Mouse (Mus musculus): Measurements from ENCODE around the gene Msgn1. TPM values are rescaled to one million over a fixed set of nuclear protein-coding genes. Genes with fewer than 3 reads are reported as not detected.

Msgn1 gene
- polyA plus RNA-seq (2014; fragmentation: Illumina TruSeq; extraction: RNeasy Lipid Tissue Mini Kit (QIAGEN cat#74804); ENCODE audit: low read depth, low replicate concordance) = not detected

DNA sequence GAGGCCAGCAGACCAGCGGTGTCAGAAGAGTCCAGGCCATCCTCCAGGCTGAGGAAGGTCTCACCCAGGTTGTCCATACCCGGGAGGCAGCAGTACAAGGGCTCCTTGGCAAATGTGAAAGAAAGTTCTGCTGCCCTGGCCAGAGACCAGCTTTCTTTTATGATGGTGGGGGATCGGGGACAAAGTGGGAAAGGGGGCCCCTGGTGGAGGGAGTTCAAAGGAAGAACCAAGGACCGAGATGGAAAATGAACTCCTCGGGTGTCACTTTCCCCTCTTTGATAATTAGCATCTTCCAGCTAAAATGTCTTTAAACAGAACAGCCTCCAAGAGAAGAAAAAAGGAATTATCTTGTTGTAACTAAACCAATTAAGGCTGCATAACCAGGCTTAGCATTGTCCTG is at the start of gene Msgn1:
TSS of gene Msgn1 (minus strand) at position 101 of the 400 bp plus-strand sequence.

Other genes starting within 250 kb of the Msgn1 start
- not detected for gene Kcns3, start 57.9 kb downstream of the Msgn1 start, polyA plus RNA-seq (2014; fragmentation: Illumina TruSeq; extraction: RNeasy Lipid Tissue Mini Kit (QIAGEN cat#74804); ENCODE audit: low read depth, low replicate concordance)
- 12.2 TPM for gene Gen1, start 56.8 kb upstream of the Msgn1 start, polyA plus RNA-seq (2014; fragmentation: Illumina TruSeq; extraction: RNeasy Lipid Tissue Mini Kit (QIAGEN cat#74804); ENCODE audit: low read depth, low replicate concordance)
- 256 TPM for gene Smc6, start 56.9 kb upstream of the Msgn1 start, polyA plus RNA-seq (2014; fragmentation: Illumina TruSeq; extraction: RNeasy Lipid Tissue Mini Kit (QIAGEN cat#74804); ENCODE audit: low read depth, low replicate concordance)
- not detected for gene Vsnl1, start 227.6 kb upstream of the Msgn1 start, polyA plus RNA-seq (2014; fragmentation: Illumina TruSeq; extraction: RNeasy Lipid Tissue Mini Kit (QIAGEN cat#74804); ENCODE audit: low read depth, low replicate concordance)
- 22.1 TPM for gene Rad51ap2, start 247.1 kb upstream of the Msgn1 start, polyA plus RNA-seq (2014; fragmentation: Illumina TruSeq; extraction: RNeasy Lipid Tissue Mini Kit (QIAGEN cat#74804); ENCODE audit: low read depth, low replicate concordance)